Mouse (Mus musculus): ENCODE results near the gene Zfp651. TPM values are rescaled to one million over a fixed set of nuclear protein-coding genes. Genes with fewer than 3 reads are reported as not detected.

Zfp651 gene
- polyA plus RNA-seq (2021; fragmentation: Nextera tagmentation), result 5.8 and 7.2 TPM in 2 replicates
- long read RNA-seq, experiment 1, partial matches to known transcripts, result 7 of 13 reads
- long read RNA-seq, experiment 1, other reads (novel, unspliced or antisense), result 4 of 13 reads
- long read RNA-seq, experiment 2, partial matches to known transcripts, result 25 of 34 reads
- long read RNA-seq, experiment 2, other reads (novel, unspliced or antisense), result 7 of 34 reads

DNA sequence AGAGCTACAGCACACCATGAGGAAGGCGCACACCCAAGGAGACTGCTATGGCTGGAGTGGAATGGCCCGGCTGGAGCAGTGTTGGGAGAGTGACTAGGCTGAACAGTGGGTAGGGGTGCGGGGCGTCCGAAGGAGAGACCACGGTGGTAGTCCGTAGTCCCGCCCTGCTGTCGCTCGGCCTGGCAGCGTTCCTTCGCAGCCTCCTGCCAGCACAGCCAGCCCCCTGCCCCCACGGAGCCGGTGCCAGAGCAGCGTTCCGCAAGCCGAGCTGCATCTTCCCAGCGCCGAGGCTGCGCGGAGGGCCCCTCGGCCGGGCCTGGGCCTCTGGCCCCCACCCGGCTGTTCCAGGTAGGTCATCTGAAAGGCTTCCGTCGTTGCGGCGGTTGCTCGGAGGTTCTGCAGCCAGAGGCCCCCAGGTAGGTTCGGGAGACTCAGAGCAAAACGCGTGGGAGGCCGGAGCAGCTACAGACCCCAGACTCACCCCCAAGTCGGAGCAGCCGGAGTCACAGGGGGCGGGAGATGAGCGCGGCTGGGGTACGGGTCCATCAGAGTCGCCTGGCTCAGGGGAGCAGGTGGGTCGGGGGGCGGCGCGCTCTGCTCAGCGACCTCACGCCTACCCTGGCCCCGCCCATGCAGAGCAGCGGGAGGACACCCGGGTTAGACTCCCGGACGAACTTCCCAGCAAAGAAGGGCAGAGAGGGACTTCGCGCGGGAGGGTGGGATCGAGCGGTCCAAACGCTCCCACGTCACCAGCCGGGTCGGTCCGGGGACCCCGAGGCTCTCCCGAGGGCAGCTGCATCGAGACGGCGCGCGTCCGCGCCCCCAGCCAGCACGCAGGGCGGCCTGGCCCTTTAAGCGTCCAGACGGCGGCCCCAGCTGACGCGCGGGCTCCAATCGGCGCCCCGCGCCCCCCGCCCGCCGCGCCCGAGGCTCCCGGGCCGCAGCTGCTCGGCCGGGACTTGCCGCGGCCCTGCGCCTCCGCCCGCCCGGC, at the start of gene Zfp651:
TSS of gene Zfp651 (plus strand) at position 240 of the 991 bp plus-strand sequence.

DNA sequence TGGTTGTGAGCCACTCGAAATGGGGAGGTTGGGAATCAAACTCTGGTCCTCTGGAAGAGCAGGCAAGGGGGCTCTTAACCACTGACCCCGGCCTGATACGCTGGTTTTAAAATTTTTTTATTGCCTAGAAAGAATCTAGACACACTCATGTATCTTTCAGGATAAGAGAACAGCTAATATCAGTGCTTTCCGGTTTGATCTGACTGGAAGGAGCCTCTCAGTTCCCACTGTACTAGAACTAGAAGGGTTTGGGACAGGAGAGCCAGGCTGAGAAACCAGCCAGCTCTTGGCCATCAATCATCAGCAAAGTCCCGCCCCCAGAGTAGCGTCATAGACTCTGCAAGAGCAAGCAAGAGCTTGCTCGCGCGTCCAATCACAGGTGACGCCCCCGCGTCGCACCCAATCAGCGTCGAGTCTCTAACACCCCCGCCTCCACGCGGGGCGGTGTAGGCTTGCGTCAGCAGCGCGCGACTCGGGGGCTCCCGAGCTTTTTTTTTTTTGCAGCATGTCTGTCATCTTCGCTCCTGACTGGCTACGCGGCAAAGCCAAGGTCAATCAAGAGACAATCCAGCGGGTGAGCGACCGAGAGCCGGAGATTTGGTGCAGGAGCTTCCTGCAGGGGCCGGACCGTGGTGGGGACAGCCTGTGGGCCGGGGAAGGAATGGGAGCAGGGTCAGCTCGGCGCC, 49.1 kb upstream of the Zfp651 start, which contains the start of gene Ss18l2:
TSS of gene Ss18l2 (plus strand) at position 432 of the 686 bp plus-strand sequence.

GRCm38 (mm10) chr9:121718792-121719318, 40.3 kb upstream of the Zfp651 start, which contains the start of gene Nktr:
Nktr (plus strand) TSS chr9:121719169.

DNA sequence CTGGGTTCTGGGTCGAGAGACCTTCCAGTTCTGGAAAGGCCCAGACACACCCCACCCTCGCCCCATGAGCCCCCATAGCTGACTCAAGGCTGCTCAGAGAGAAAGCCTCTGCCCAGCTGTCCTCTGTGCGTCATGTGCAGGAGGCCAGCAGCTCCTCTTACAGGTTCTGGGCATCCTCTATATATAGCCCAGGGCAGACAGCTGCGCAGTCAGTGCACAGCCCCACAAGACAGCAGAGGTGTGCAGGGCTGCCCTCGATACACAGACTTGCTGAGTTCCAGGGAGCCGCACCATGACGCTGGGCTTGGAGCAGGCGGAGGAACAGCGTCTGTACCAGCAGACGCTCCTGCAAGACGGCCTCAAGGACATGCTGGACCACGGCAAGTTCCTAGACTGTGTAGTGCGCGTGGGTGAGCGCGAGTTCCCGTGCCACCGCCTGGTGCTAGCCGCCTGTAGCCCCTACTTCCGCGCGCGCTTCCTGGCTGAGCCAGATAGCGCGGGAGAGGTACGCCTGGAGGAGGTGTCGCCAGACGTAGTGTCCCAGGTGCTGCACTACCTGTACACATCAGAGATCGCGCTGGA, 18.4 kb downstream of the Zfp651 start, which contains the start of gene Klhl40:
TSS of gene Klhl40 (plus strand) at position 124 of the 582 bp plus-strand sequence.

DNA sequence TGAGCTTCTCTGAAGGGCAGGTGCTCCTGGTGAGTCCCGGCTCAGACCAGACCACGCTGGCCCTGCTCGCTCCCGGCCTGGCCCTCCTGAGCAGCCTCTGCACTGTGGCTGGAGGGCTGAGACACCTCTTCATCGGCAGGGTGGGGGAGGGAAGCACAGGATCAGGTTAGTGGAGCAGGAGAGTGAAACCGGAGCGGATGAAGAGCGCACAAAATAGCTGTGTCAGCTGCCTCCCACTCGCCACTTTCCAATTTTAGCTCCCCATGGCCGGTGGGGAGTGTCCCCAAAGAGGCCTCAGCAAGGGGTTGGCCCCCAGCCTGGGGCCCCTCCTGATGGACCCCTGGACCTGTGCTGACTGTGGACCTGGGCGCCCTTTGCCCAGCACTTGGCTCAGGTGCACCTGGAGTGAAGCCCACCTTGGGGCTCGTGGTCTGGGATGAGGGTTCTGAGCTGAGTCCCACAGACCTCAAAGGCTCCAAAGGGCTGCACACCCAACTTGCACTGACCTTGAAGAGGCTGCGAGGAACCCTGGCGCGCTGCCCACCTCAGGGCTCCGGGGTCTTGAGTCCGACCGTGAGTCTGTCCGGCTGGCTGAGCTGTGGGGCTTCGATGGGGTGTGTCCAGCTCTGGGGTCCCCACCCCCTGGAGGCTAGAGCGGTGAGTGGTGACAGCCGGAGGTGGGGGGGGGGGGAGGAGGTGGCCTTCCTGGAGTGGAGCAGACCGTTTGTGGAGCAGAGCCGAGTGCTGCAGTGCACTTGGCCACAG, 32.8 kb downstream of the Zfp651 start, which contains the start of gene Hhatl:
TSS of gene Hhatl (minus strand) at position 751 of the 765 bp plus-strand sequence.

Other genes with a start within 250 kb of the Zfp651 start
- 0.65 and 1.2 TPM in 2 replicates for gene Lyzl4, start 117.2 kb upstream of the Zfp651 start, polyA plus RNA-seq (2021; fragmentation: Nextera tagmentation)
- gene Vipr1, start 116.6 kb upstream of the Zfp651 start, polyA plus RNA-seq (2021; fragmentation: Nextera tagmentation), result 1.3 and 1.4 TPM in 2 replicates
- 6.5 and 7.4 TPM in 2 replicates for gene Sec22c, start 53.8 kb upstream of the Zfp651 start, polyA plus RNA-seq (2021; fragmentation: Nextera tagmentation)
- gene Ss18l2, start 49.0 kb upstream of the Zfp651 start, polyA plus RNA-seq (2021; fragmentation: Nextera tagmentation), result 313 and 385 TPM in 2 replicates
- gene Nktr, start 40.2 kb upstream of the Zfp651 start, polyA plus RNA-seq (2021; fragmentation: Nextera tagmentation), result 18.0 and 18.4 TPM in 2 replicates
- 6.4 and 7.5 TPM in 2 replicates for gene Klhl40, start 18.3 kb downstream of the Zfp651 start, polyA plus RNA-seq (2021; fragmentation: Nextera tagmentation)
- gene Hhatl, start 33.2 kb downstream of the Zfp651 start, polyA plus RNA-seq (2021; fragmentation: Nextera tagmentation), result 11.8 and 12.8 TPM in 2 replicates
- gene Ccdc13, start 80.1 kb downstream of the Zfp651 start, polyA plus RNA-seq (2021; fragmentation: Nextera tagmentation), result 10.9 and 13.5 TPM in 2 replicates
- 261 and 275 TPM in 2 replicates for gene Higd1a, start 99.0 kb downstream of the Zfp651 start, polyA plus RNA-seq (2021; fragmentation: Nextera tagmentation)
- gene Ackr2, start 139.0 kb downstream of the Zfp651 start, polyA plus RNA-seq (2021; fragmentation: Nextera tagmentation), result 0.41 and 0.63 TPM in 2 replicates
- not detected in 2 replicates for gene Cyp8b1, start 157.0 kb downstream of the Zfp651 start, polyA plus RNA-seq (2021; fragmentation: Nextera tagmentation)
- gene Fam198a, start 191.7 kb downstream of the Zfp651 start, polyA plus RNA-seq (2021; fragmentation: Nextera tagmentation), result 3.9 and 4.1 TPM in 2 replicates
- 46.9 and 56.4 TPM in 2 replicates for gene Pomgnt2, start 237.8 kb downstream of the Zfp651 start, polyA plus RNA-seq (2021; fragmentation: Nextera tagmentation)

Measured in layer of hippocampus, adult 6 months (tissue).